Mouse (Mus musculus): ENCODE results near the gene Pmepa1. TPM values are rescaled to one million over a fixed set of nuclear protein-coding genes. Genes with fewer than 3 reads are reported as not detected.
A peak's percentile ranks its signal among the peaks of the same experiment; 100 is the strongest.

Gene Pmepa1
- polyA plus RNA-seq, 1 experiment from 2014 or later: 1.2 TPM

DNA sequence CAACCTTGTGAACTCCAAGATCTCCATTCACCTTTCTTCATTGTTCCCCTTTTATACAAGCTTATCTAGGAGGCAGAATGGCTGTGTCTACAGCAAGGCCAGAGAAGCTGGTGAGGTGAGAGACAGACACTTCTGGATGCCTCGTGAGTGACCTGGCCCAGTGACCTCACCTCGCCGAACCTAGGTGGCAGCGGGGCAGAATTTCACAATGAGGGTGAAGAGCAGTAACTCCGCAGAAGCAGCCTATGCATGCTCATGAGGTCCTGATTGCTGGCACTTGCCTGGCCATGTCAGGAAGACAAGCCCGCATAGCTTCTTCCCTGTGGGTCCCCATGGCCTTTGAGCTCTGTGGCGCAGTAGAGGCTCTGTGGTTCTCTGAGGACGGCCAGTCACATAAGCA lies 5.9 kb upstream of the Pmepa1 start:
- H3K9ac ChIP-seq (ENCODE audit: low read depth, low read length): no peak overlapping the region
- no peak overlapping the region for H3K4me2 ChIP-seq
- WGBS: 78% methylated on average over 8 of the region's 8 CpGs
- no peak overlapping the region for H3K4me3 ChIP-seq (ENCODE audit: low read depth, low read length)
- H3K9me3 ChIP-seq (ENCODE audit: control insufficient read depth, low read length): no peaks in the 10 kb centered on the region
- ATAC-seq (replicated peaks; ENCODE audit: low FRiP score) (no peak), DNase-seq (ENCODE audit: low spot score) (no peak)
- H3K4me1 ChIP-seq (replicated peaks; ENCODE audit: control insufficient read depth, insufficient read depth, low read length): no peaks in the 10 kb centered on the region
- H3K36me3 ChIP-seq (ENCODE audit: control insufficient read depth, insufficient read depth, low read length): no peaks in the 10 kb centered on the region
- peaks cover 9% of the 10 kb centered on the region for H3K27me3 ChIP-seq (replicated peaks; ENCODE audit: control insufficient read depth, insufficient read depth, low read length)
- no peak overlapping the region for H3K27ac ChIP-seq (ENCODE audit: low read depth, low read length)

DNA sequence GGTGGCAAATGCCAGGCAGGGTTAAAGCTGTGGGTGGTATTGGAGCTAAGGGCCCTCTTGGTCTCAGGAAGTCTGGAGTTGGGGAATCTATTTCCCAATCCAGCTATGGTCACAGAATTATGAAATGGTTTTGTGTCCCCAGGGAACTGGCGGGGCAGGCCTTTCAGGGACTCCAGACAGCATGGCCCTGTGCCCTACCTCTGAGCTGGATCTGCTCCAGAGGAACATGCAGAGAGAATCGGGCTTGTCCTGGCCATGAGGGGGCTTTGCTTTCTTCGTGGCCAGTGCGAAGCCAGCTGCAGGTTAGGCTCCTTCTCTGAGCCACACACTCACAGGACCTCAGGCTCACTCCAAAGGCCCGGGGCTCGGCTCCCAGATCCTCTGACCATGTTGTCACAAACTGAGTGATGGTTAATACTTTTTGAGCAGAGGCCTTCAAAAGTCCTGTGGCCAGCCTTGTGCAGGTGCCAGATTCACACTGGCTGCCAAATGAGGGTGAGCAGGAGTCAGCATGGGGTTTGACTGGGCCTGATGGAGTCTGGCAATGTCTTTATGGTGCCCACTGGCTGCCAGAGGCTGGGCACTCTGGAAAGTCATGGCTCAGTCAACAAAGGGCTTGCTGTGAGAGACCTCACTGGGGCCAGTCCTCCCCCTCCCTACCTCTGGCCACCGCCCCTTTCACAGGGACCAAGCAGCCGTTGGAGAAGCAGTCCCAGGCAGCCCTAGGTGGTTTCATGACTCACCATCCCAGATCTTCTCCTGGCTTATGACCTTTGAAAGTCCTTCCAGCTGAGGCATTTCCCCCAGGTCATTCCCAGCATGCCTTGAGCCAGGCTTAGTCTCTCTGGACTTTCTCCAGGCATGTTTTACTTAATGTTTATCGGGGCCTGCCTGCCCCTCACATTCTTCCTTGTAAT lies 4.9 kb upstream of the Pmepa1 start:
- H3K4me3 ChIP-seq (ENCODE audit: low read depth, low read length): no peak overlapping the region
- WGBS: 71% methylated on average over 9 of the region's 9 CpGs
- H3K27ac ChIP-seq (ENCODE audit: low read depth, low read length): no peak overlapping the region
- no peaks in the 10 kb centered on the region for H3K4me1 ChIP-seq (replicated peaks; ENCODE audit: control insufficient read depth, insufficient read depth, low read length)
- no peak overlapping the region for H3K4me2 ChIP-seq
- ATAC-seq (replicated peaks; ENCODE audit: low FRiP score) (no peak), DNase-seq (ENCODE audit: low spot score) (no peak)
- H3K36me3 ChIP-seq (ENCODE audit: control insufficient read depth, insufficient read depth, low read length): no peaks in the 10 kb centered on the region
- H3K27me3 ChIP-seq (replicated peaks; ENCODE audit: control insufficient read depth, insufficient read depth, low read length): peaks cover 18% of the 10 kb centered on the region
- no peaks in the 10 kb centered on the region for H3K9me3 ChIP-seq (ENCODE audit: control insufficient read depth, low read length)
- no peak overlapping the region for H3K9ac ChIP-seq (ENCODE audit: low read depth, low read length)

DNA sequence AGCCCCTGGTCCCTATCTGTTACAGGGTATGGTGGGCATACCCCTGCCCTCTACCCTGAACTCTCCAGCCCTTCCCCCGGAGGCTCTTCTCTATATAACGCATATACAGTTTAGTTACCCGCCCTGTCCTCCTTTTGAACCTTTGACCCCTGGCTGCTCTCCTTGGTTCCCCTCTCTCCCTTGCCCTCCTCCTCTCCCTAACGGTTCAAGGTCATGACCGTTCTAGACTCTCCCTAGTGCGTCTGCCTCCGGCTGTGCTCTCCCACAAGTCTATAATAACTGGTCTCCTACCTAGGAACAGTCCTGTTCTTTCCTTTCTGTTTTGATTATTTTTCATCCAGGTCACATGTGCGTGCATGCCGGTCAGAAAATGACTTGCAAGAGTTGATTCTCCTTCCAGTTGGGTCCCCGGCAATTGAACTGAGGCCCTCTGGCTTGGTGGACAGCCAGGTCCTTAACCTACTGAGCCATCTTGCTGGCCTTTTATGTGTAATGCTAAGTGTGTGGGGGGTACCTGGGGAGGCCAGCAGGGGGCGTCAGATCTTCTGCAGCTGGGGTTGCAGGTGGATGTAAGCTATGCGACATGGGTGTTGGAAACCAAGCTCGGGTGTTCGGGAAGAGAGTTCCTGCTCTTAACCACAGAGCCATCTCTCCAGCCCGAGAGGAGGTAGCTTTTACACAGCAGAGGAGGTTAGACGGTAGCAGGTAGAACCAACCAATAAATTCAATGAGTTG lies 2.7 kb upstream of the Pmepa1 start:
- peaks cover 41% of the 10 kb centered on the region for H3K27me3 ChIP-seq (replicated peaks; ENCODE audit: control insufficient read depth, insufficient read depth, low read length)
- WGBS: 69% methylated on average over 16 of the region's 16 CpGs

DNA sequence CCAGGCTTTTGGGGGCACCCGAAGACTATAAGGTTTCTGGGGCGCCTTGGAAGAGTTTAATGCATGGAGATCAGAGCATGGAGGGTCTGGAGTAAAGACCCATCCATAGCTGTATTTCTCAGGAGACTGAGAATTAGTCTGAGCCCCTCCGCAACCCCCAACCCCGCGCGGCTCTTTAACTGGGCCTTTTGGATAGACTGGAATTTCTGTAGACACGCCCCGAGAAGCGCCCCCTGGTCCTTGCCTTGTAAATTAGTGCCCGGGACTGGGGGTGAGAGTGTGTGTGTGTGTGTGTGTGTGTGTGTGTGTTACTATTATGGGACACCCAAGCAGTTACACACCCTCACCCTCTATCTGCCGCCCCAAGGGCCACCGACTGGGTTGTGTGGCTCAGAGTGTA lies 526 bp upstream of the Pmepa1 start:
- H3K27me3 ChIP-seq (replicated peaks; ENCODE audit: control insufficient read depth, insufficient read depth, low read length): peaks cover 62% of the 10 kb centered on the region
- DNase-seq (ENCODE audit: low spot score): no peak
- no peaks in the 10 kb centered on the region for H3K4me1 ChIP-seq (replicated peaks; ENCODE audit: control insufficient read depth, insufficient read depth, low read length)

More for the DNA sequence above, 2.7 kb upstream of the Pmepa1 start:
- H3K4me3 ChIP-seq (ENCODE audit: low read depth, low read length): no peak overlapping the region
- no peak overlapping the region for H3K4me2 ChIP-seq
- H3K9ac ChIP-seq (ENCODE audit: low read depth, low read length): no peak overlapping the region
- H3K36me3 ChIP-seq (ENCODE audit: control insufficient read depth, insufficient read depth, low read length): no peaks in the 10 kb centered on the region
- ATAC-seq (replicated peaks; ENCODE audit: low FRiP score) (no peak), DNase-seq (ENCODE audit: low spot score) (no peak)
- no peak overlapping the region for H3K27ac ChIP-seq (ENCODE audit: low read depth, low read length)
- no peaks in the 10 kb centered on the region for H3K9me3 ChIP-seq (ENCODE audit: control insufficient read depth, low read length)
- no peaks in the 10 kb centered on the region for H3K4me1 ChIP-seq (replicated peaks; ENCODE audit: control insufficient read depth, insufficient read depth, low read length)

DNA sequence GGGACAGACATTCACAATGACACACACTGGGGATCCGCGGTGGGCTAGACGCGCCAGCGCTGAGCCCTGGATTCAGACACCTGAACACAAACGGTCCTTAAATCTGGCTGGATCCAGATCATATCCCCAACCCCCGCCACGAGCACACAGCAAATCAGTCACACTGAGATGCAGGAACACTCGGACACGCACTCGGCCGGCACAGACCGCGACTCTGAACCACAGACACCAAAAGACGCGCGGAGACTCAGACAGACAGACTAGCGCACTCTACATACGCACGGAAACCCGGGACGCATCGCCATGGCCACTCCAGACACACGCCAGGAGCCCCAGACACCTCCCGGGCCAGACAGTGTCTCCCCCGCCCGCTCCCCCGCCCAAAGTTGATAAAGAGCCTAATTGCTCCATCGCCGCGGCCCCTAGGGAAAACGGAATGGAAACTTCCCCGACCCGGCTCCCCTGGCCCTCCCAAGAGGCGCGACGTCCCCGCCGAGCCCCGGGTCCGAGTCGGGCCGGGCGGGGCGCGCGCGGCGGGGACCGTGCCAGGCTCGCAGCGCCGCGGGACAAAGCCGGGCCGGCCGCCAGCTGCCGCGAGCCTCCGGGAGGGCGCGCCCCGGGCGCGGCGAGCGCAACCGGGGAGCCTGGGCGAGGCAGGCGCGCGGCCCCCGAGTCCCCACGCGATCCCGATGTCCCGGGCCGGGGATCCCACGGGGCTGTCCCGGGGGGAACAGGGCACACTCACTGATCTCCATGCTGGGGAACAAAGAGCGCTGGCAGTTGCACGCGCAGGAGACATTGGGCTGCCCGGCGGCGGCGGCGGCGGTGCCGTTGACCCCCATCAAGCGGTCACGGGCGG lies 761 bp downstream of the Pmepa1 start:
- Histone ChIP-seq H3K27me3 (replicated peaks; ENCODE audit: control insufficient read depth, insufficient read depth, low read length) (peaks cover 72% of the 10 kb centered on the region), H3K27ac (ENCODE audit: low read depth, low read length) (peak overlapping the region; percentile 34; the same call in 1 of the 2 replicates), H3K9me3 (ENCODE audit: control insufficient read depth, low read length) (no peaks in the 10 kb centered on the region), H3K9ac (ENCODE audit: low read depth, low read length) (peak overlapping the region; percentile 72), H3K4me1 (replicated peaks; ENCODE audit: control insufficient read depth, insufficient read depth, low read length) (no peaks in the 10 kb centered on the region), H3K4me3 (ENCODE audit: low read depth, low read length) (peak overlapping the region; percentile 64), H3K36me3 (ENCODE audit: control insufficient read depth, insufficient read depth, low read length) (no peaks in the 10 kb centered on the region), H3K4me2 (peak overlapping the region; percentile 74)
- DNase-seq (ENCODE audit: low spot score) (peak; percentile 52), ATAC-seq (replicated peaks; ENCODE audit: low FRiP score) (no peak)
- WGBS: under 1% methylated on average over 77 of the region's 93 CpGs

More for the DNA sequence above, 526 bp upstream of the Pmepa1 start:
- Histone ChIP-seq H3K27ac (ENCODE audit: low read depth, low read length) (no peak overlapping the region; the same call in 1 of the 2 replicates), H3K9ac (ENCODE audit: low read depth, low read length) (no peak overlapping the region; the same call in 1 of the 2 replicates), H3K36me3 (ENCODE audit: control insufficient read depth, insufficient read depth, low read length) (no peaks in the 10 kb centered on the region), H3K4me3 (ENCODE audit: low read depth, low read length) (peak overlapping the region; percentile 64), H3K9me3 (ENCODE audit: control insufficient read depth, low read length) (no peaks in the 10 kb centered on the region), H3K4me2 (peak overlapping the region; percentile 74)
- no peak for ATAC-seq (replicated peaks; ENCODE audit: low FRiP score)
- WGBS: 9% methylated on average over 12 of the region's 12 CpGs

DNA sequence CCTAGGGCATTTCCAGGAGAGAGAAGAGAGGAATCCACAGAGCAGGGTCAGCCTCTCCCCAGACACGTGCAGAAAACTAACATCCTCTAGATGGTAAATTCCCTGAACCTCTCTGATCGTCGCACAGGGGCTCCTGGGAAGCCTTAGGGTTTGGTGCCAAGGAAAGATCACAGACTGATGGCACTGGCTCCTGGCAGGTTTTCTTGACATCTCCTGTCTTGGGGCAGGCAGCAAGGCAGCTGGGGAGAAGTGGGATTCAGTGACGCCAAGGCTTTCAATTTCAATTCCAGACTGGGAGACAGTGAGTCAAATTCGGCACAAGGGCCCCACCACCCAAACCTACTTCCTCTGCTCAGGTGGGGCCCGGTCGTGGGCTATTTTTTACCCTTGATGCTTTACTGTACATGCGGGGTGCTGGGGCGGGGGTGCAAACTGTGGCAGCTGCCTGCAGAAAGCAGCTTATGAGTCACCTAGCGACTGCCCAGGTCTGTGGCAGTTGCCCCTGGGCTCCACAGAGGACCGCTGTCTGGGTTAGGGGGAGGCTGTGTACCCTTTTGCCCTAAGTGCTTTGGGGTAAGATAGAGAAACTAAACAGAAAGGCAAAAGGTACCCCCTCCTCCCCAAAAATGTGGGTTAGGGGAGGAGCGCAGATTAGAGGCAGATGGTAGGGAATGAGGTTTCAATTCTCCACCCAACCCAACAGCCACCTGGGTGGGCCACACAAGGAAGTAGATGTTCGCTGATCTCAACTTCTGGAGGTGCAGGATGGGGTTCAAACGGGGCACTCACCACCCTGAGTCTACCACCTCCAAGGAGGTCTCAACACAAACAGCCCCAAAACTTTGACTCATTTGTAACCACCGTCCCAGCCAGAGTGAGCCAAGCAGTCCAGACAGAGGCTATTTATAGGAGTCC lies 1.6 kb downstream of the Pmepa1 start:
- DNase-seq (ENCODE audit: low spot score): peak; percentile 45
- H3K4me2 ChIP-seq: peak overlapping the region; percentile 74
- H3K9ac ChIP-seq (ENCODE audit: low read depth, low read length): no peak overlapping the region
- WGBS: 11% methylated on average over 15 of the region's 15 CpGs
- no peaks in the 10 kb centered on the region for H3K36me3 ChIP-seq (ENCODE audit: control insufficient read depth, insufficient read depth, low read length)
- H3K27me3 ChIP-seq (replicated peaks; ENCODE audit: control insufficient read depth, insufficient read depth, low read length): peaks cover 73% of the 10 kb centered on the region
- peak overlapping the region; percentile 64 for H3K4me3 ChIP-seq (ENCODE audit: low read depth, low read length)
- ATAC-seq (replicated peaks; ENCODE audit: low FRiP score): no peak
- H3K4me1 ChIP-seq (replicated peaks; ENCODE audit: control insufficient read depth, insufficient read depth, low read length): no peaks in the 10 kb centered on the region
- no peaks in the 10 kb centered on the region for H3K9me3 ChIP-seq (ENCODE audit: control insufficient read depth, low read length)
- H3K27ac ChIP-seq (ENCODE audit: low read depth, low read length): no peak overlapping the region

DNA sequence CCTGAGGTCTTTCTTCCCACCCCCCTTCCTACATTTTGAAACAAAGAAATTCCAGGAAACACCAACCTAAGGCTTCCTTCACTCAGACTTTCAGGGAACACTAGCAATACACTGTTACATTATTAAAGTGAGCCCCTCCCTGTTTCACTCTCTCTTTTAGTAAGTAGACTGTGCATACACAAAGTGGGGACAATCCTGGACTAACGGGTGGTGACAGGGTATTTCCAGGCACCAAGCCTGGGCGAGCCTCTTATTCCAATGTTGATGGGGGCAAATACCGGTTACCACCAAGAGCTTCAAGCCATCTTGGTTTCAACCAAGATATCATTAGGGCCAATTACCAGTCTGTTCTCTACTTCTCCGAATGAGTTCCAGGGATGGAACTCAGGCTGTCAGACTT lies 2.4 kb downstream of the Pmepa1 start:
- Histone ChIP-seq H3K9me3 (ENCODE audit: control insufficient read depth, low read length) (no peaks in the 10 kb centered on the region), H3K4me3 (ENCODE audit: low read depth, low read length) (no peak overlapping the region), H3K27ac (ENCODE audit: low read depth, low read length) (no peak overlapping the region), H3K4me1 (replicated peaks; ENCODE audit: control insufficient read depth, insufficient read depth, low read length) (no peaks in the 10 kb centered on the region), H3K4me2 (no peak overlapping the region), H3K9ac (ENCODE audit: low read depth, low read length) (no peak overlapping the region), H3K27me3 (replicated peaks; ENCODE audit: control insufficient read depth, insufficient read depth, low read length) (peaks cover 77% of the 10 kb centered on the region), H3K36me3 (ENCODE audit: control insufficient read depth, insufficient read depth, low read length) (no peaks in the 10 kb centered on the region)
- 46% methylated on average over 4 of the region's 4 CpGs for WGBS
- ATAC-seq (replicated peaks; ENCODE audit: low FRiP score) (no peak), DNase-seq (ENCODE audit: low spot score) (no peak)
